Mouse (Mus musculus): ENCODE data around the gene Mybphl.

Mybphl gene

GRCm38 (mm10) chr3:108378875-108379663 is 14.4 kb downstream of the Mybphl start:
- no peak for DNase-seq

DNA sequence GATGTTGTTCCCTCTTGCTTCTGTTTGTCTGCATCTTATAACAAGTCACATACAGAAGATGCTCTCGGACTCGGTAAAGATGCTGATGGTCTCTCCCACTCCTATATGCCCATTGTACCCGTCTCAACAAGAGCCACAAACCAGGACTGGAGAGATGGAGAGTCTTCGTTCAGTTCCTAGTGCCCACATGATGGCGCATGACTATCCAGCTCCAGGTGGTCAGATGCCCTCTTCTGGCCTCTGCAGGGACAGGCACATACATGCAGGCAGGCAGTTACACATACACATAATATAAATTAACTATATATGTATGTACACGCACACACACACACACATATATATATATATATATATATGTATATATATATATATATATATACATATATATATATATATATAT is 16.0 kb downstream of the Mybphl start:
- no peak for DNase-seq

DNA sequence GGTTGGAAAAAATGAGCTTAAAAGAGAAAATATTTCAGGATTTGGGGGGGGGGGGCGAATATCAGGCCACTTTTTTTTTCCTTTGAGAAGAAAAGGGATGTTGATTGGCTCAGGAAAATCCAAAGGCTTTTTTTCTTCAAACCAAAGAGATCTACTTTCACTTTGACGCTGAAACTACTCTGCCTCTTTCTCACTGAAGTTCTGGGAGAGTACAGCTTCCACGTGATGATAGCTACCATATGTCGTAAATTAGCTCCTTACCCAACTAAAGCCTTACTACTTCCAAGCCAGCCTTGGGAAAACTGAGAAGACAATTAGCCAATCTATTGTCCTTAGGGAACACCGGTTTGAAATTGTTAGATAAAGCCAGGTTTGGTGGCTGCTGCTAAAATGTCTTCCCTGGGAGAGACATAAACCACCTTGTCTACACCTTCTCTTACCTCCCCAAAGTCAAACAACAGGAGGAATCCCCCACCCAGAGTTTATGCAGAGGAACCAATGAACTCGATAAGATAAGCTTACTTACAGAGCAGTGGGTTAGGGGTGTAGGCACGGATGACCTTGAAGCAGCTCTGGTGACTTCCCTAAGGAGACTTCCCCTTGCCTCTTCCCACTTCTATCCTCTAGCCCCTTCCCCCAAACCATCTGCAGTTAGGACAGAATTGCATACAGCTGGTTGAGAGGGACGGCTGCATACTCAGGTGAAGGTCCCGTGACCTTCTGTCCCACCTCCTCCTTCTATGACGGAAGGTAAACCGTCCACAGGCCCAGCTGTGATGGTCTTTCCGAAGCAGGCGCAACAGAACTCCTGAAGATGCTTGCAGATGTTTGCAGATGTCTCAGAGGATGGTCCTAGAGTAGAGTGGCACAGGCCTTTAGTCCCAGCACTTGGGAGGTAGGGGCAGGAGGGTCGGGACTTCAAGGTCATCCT is 17.5 kb downstream of the Mybphl start:
- no peak for DNase-seq

DNA sequence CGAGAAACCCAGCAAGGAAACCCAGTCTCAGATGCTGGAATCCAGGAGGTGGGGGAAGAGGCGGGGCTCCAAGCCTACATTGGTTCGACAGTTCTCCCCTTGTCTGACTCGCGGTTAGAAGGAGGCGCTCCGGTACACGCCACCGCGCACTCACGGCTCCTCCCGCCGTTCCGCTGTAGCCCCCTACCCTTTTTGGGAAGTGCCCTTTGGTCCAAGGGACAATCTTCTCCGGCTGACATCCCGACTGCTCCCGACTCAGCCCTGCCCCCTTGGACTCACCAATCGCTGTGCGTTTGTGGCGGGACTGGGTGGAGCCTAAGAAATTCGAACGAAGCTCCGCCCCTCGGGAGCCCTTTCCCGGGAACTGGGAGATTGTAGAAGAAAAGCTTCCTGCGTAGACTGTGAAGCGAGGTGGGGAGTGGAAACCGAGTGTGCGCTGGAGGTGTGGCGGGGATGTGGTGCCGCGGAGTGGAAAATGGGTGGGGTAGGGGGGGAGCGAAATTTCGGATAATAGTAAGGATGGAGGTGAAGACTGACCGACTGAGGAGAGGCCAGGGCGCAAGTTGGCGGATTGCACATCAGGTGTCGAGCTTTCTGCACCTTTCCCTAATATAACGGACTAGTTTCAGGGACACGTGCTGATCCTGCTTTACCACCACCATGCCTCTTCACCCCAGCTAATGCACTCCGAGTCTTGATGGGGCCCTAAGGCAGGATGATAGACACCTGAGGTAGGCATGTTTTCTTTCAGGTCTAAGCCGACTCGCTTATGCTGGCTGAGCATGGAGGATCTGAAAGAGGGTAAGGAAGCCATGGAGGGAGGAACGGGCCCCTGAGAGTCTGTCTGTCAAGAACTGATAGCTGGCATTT is 19.0 kb downstream of the Mybphl start, which contains the start of gene Psrc1:
Gene Psrc1, plus strand, starts transcription at position 355 of the 870 bp plus-strand sequence.
- DNase-seq, result peak; percentile 91

DNA sequence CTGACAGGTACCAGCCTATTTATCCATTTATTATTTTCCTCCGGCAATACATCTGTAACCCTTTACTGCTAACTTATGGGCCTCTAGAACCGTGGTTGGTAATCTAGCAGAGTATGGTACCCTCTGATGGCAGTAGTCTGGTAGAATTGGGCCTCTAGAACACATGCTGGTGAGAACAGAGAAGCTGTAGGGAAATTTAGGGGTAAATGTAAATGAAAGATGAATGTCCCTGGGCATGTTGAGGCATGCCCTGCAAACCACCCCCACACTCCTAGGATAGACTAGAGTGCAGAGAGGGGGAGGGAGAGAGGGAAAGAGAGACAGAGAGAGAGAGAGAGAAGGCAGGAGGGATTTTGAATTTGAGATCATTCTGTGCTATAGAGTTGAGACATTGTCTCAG is 19.7 kb downstream of the Mybphl start:
- no peak for DNase-seq

DNA sequence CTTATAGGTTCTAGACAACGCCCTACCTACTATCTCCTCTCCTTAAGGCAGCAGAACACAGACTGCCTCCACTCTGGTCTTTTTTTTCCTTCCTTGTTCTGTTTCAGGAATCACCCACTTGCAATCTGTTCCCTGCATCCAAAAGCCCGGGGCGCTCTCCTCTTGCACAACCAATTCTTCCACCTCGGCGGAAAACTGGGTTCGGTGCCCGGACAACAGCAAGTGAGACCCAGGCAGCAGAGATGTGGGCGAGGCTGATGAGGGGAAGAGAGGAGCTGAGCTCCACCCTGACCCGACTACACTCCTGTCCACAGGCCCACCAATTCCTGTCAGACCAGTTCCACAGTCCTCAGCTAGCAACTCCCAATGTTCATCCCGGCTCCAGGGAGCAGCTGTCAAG is 21.5 kb downstream of the Mybphl start:
- no peak for DNase-seq

GRCm38 (mm10) chr3:108389111-108389545 is 24.4 kb downstream of the Mybphl start:
- DNase-seq, result peak; percentile 99

GRCm38 (mm10) chr3:108392299-108392698 is 27.6 kb downstream of the Mybphl start:
- no peak for DNase-seq

- no peak for DNase-seq
These were observed 28.1 kb downstream of the Mybphl start for GRCm38 (mm10) chr3:108392793-108393192.

DNA sequence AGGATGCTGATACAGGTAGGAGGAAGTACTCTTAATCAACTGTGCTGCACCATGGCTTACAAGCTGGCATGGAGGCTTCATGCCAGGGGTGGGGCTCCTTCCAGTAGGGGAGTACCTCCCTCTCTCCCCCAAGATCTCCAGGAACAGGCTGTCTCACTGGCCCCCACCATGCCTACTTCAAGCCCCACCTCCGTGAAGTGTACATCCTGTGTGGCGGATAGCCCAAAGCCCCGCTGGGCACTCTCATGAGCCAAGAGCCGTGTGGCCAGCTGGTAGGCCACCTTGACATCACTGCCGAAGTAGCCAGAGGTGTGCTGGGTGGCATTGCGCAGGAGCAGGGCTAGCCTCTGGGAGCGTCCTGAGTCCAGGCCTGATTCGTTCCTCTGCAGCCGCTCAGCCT is 33.6 kb downstream of the Mybphl start:
- DNase-seq, result no peak

DNA sequence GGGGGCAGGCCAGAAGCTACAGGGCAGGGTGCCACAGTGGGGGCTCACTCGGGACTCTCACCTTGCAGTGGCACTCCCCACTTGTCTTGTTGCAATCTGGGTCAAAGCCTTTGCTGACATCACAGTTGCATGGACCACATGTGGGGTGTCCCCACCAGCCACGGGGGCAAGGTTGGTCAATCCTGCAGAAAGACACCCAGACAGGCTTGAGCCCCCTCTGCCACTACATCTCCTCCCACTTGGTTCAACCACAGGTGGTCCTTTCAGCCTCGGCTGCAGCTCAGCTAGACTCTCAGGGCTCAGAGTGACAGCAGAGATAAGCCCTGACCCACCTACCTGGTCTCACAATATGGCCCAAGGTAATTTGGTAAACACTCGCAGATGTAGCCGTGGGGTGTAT is 35.7 kb downstream of the Mybphl start:
- DNase-seq, result no peak

- DNase-seq, result peak; percentile 88
These were observed 37.2 kb downstream of the Mybphl start for GRCm38 (mm10) chr3:108401692-108402527.

DNA sequence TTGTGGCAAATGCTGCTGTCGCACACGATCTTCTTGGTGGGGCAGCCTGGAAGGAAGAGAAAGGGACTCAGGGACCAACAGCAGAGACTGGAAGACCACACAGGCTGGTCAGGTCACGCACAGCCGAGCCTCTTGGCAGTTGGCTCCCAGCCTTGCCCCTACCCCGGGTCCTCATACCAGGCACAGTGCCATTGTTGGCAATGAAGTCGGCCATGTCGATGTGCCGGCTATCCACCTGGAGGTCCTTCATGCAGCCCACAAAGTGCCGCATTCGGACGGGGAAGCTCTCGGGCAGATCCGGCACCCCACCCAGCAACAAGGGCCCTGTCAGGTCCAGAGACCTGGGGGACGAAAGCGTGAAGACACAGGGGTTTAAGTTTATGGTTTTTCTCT is 37.8 kb downstream of the Mybphl start:
- DNase-seq, result no peak

DNA sequence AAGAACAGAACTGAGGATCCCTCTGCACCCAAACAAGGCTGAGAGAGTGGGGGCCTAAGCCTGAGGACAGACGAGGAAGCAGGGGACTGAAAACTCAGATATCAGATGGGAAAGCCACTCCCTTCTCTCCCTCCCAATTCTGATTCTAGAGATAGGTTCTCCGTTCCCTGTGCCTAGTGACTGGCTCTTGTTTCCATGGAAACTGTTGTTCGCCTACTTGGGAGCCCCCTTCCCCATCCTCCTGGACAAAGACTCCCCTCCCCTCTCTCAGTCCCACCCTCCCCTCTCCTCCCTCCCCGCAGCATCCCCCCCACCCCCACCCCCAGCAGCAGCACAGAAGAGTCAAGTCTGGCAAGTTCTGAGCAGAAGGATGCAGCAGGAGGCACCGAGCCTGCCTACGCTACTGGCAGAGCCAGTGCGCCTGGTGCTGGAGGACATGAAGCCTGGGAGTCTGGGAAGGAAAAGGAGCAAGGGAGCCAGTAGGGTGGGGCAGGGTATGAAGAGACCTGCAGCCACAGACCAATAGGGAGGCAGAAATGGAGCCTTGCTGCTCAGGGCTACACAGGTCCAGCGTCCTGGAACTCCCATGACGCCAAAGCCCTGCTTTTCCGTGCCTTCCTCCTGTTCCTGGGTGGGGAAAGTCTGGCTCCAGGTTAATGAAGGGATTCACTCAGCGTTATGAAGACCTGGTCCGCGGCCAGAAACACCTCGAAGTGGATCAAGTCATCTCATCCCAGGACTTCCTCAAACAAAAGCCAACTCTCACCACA is 41.0 kb downstream of the Mybphl start:
- DNase-seq, result no peak

DNA sequence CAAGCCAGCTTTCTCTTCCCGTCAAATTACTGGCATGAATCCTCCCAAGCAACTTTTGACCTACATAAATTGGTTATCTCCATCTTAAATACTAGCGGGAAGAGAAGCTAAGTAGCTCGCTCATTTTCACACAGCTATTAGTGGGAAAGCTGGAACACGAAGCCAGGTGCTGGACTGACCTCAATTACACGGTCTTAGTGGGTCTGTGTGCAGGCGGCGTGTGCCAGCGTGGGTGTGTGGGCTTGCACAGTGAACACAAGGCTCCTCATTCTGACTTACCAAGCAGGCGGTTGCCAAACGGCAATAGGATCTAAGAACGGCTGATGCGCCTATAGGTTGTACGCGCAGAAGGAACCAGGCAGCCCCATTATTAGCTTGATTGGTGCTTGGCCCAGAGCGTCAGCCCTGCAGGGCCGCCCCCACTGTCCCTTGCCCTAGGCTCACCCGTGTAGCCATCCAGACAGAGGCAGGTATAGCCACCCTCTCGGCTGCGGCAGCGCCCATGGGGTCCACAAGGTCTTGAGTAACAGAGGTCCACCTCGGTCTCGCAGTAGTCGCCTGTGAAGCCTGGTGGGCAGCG is 41.7 kb downstream of the Mybphl start:
- no peak for DNase-seq

GRCm38 (mm10) chr3:108408517-108409008 is 43.9 kb downstream of the Mybphl start:
- no peak for DNase-seq

- DNase-seq, result no peak
These were observed 45.1 kb downstream of the Mybphl start for GRCm38 (mm10) chr3:108409656-108410358.

GRCm38 (mm10) chr3:108410359-108410714 is 45.6 kb downstream of the Mybphl start:
- no peak for DNase-seq

GRCm38 (mm10) chr3:108411026-108411753 is 46.5 kb downstream of the Mybphl start:
- no peak for DNase-seq
